Mouse (Mus musculus) forebrain, embryonic 11.5 days (tissue): ENCODE measurements around the gene Imp3. TPM values are rescaled to one million over a fixed set of nuclear protein-coding genes. Genes with fewer than 3 reads are reported as not detected.
A peak's percentile ranks its signal among the peaks of the same experiment; 100 is the strongest.

Experiments
- ATAC-seq: fragments of 200-750 bp; cut with Nextera tagmentation; replicated peaks from 2 replicates; pipeline ENCODE4 v1.8.0; 2017; ENCODE audit warnings: moderate TSS enrichment; ENCODE audit not compliant: low FRiP score
- DNase-seq: peaks from one replicate; pipeline ENCODE4 v3.0.0-alpha.2; 2017; ENCODE audit warnings: low spot score
- H3K27ac ChIP-seq: fragments of 300-500 bp; sonication (generic); 2 replicates; pipeline ENCODE4 v1.5.1; 2014; ENCODE audit warnings: low read depth, low read length
- H3K27me3 ChIP-seq: fragments of 300-500 bp; sonication (generic); 2 replicates; pipeline ENCODE4 v1.6.1; 2014; ENCODE audit warnings: mild to moderate bottlenecking, low read length, mixed read lengths; ENCODE audit not compliant: control insufficient read depth, insufficient read depth
- H3K36me3 ChIP-seq: fragments of 300-500 bp; sonication (generic); 2 replicates; pipeline ENCODE4 v1.6.1; 2014; ENCODE audit warnings: mild to moderate bottlenecking, low read length, moderate library complexity, mixed read lengths; ENCODE audit not compliant: control insufficient read depth, insufficient read depth
- H3K4me1 ChIP-seq: fragments of 300-500 bp; sonication (generic); replicated peaks from 2 replicates; pipeline ENCODE4 v1.6.1; 2014; ENCODE audit warnings: low read length, mixed read lengths; ENCODE audit not compliant: control insufficient read depth, insufficient read depth
- H3K4me2 ChIP-seq: fragments of 300-500 bp; sonication (generic); 2 replicates; pipeline ENCODE4 v1.6.1; 2014; ENCODE audit warnings: low read depth, mild to moderate bottlenecking, low read length, moderate library complexity, mixed read lengths; ENCODE audit not compliant: severe bottlenecking
- H3K4me3 ChIP-seq: fragments of 300-500 bp; sonication (generic); 2 replicates; pipeline ENCODE4 v1.5.1; 2014; ENCODE audit warnings: low read depth, low read length
- H3K9ac ChIP-seq: fragments of 300-500 bp; sonication (generic); 2 replicates; pipeline ENCODE4 v1.6.1; 2014; ENCODE audit warnings: low read length
- H3K9me3 ChIP-seq: fragments of 300-500 bp; sonication (generic); 2 replicates; pipeline ENCODE4 v1.6.1; 2016; ENCODE audit warnings: low read length, mixed read lengths; ENCODE audit not compliant: control insufficient read depth
- WGBS: fragments of 180-500 bp; shearing (Covaris S2); extraction: QIAGEN DNeasy Blood & Tissue Kit; methylation state at CpG from one replicate; pipeline ENCODE4 v1.1.7; 2014; 5-methylcytosine and 5-hydroxymethylcytosine counted together
- polyA plus RNA-seq: library from polyadenylated mRNA; unstranded; fragments of >200 nt; fragmentation: Nextera tagmentation; extraction: Ambion mirVana; gene quantifications from 2 replicates; pipeline ENCODE4 v1.2.1, GENCODE M21; 2014

Imp3 gene
- polyA plus RNA-seq, 1 experiment from 2014 or later = 65.4 TPM

DNA sequence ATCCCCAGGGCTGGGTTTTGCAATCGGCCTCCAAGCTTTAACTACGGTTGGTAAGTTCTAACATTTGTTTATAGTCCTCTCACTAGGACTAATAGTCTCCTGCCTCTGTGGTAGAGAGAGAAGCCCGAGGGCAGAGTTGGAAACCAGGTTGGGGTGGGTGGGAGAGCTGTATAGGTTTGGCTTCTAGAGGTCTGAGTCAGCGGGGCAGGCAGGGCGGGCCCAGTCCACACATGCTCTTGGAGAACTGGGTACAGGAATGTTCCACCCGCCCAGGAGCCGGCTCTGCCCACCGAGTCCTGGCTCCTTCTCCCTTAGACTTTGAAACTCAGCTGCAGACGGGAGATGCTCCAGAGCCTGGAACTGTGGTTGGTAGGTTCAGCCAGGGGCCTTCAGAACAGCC is 23.3 kb upstream of the Imp3 start:
- ATAC-seq = no peak
- WGBS = 94% methylated on average over 9 of the region's 9 CpGs
- Histone ChIP-seq H3K4me2 (no peak overlapping the region), H3K4me3 (no peak overlapping the region), H3K9me3 (no peaks in the 10 kb centered on the region), H3K27ac (no peak overlapping the region), H3K36me3 (no peaks in the 10 kb centered on the region; the same call in none of the 2 replicates), H3K4me1 (no peaks in the 10 kb centered on the region), H3K27me3 (no peaks in the 10 kb centered on the region), H3K9ac (no peak overlapping the region)
- DNase-seq = no peak

DNA sequence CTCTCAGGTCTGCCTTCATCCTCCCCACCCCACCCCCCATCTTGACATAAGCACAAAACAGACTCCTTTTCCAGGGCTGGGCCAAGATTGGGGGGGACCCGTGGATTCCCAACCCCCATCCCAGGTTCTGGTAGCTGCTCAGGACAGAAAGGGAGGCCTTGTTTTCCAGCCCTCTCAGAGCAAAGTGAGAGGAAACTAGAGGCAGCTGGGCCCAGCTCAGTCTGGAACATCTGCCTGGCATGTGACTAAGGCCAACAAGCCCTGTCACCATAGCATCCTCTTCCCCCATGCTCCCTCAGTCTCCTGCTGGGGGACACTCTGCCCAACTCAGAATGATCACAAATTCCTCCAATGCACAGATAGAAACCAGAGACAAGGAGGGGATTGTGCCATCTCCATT is 22.2 kb upstream of the Imp3 start:
- H3K4me3 ChIP-seq = no peak overlapping the region
- no peaks in the 10 kb centered on the region; the same call in none of the 2 replicates for H3K36me3 ChIP-seq
- DNase-seq (no peak), ATAC-seq (no peak)
- no peaks in the 10 kb centered on the region for H3K9me3 ChIP-seq
- no peaks in the 10 kb centered on the region for H3K4me1 ChIP-seq
- WGBS = 87% methylated on average over 1 of the region's 1 CpGs
- H3K27me3 ChIP-seq = no peaks in the 10 kb centered on the region
- no peak overlapping the region for H3K9ac ChIP-seq
- H3K27ac ChIP-seq = no peak overlapping the region
- H3K4me2 ChIP-seq = no peak overlapping the region

GRCm38 (mm10) chr9:56915695-56916410 is 21.4 kb upstream of the Imp3 start:
- WGBS = 76% methylated on average over 5 of the region's 5 CpGs
- H3K36me3 ChIP-seq = no peaks in the 10 kb centered on the region; the same call in none of the 2 replicates
- no peak overlapping the region for H3K4me2 ChIP-seq
- H3K27ac ChIP-seq = no peak overlapping the region
- no peak overlapping the region for H3K4me3 ChIP-seq
- DNase-seq (no peak), ATAC-seq (no peak)
- H3K27me3 ChIP-seq = no peaks in the 10 kb centered on the region
- H3K9me3 ChIP-seq = no peaks in the 10 kb centered on the region
- H3K4me1 ChIP-seq = no peaks in the 10 kb centered on the region
- H3K9ac ChIP-seq = no peak overlapping the region

- 0 out of 2 replicates have a peak, but pooled peaks cover 3% of the 10 kb centered on the region for H3K9me3 ChIP-seq
- H3K36me3 ChIP-seq = peaks cover 5% of the 10 kb centered on the region
- no peak overlapping the region for H3K4me2 ChIP-seq
- H3K4me3 ChIP-seq = no peak overlapping the region
- H3K4me1 ChIP-seq = no peaks in the 10 kb centered on the region
- no peak for ATAC-seq
- H3K9ac ChIP-seq = no peak overlapping the region
- no peaks in the 10 kb centered on the region for H3K27me3 ChIP-seq
- no peak overlapping the region for H3K27ac ChIP-seq
- WGBS = 72% methylated on average over 2 of the region's 2 CpGs
- no peak for DNase-seq
Observed at GRCm38 (mm10) chr9:56917131-56917530, 20.1 kb upstream of the Imp3 start.

- DNase-seq (no peak), ATAC-seq (no peak)
- peaks cover 5% of the 10 kb centered on the region for H3K36me3 ChIP-seq
- H3K4me3 ChIP-seq = no peak overlapping the region
- H3K9ac ChIP-seq = no peak overlapping the region
- H3K4me2 ChIP-seq = no peak overlapping the region
- H3K9me3 ChIP-seq = 0 out of 2 replicates have a peak, but pooled peaks cover 3% of the 10 kb centered on the region
- no peaks in the 10 kb centered on the region; the same call in 1 of the 2 replicates for H3K4me1 ChIP-seq
- H3K27ac ChIP-seq = no peak overlapping the region
- no peaks in the 10 kb centered on the region for H3K27me3 ChIP-seq
- WGBS = 97% methylated on average over 13 of the region's 13 CpGs
Observed at GRCm38 (mm10) chr9:56918466-56918865, 18.8 kb upstream of the Imp3 start.

- no peak overlapping the region for H3K27ac ChIP-seq
- H3K9ac ChIP-seq = no peak overlapping the region
- ATAC-seq = no peak
- 0 out of 2 replicates have a peak, but pooled peaks cover 3% of the 10 kb centered on the region for H3K9me3 ChIP-seq
- peaks cover 5% of the 10 kb centered on the region for H3K36me3 ChIP-seq
- no peaks in the 10 kb centered on the region for H3K27me3 ChIP-seq
- no peak overlapping the region for H3K4me3 ChIP-seq
- H3K4me2 ChIP-seq = no peak overlapping the region
- peaks cover 10% of the 10 kb centered on the region; the same call in 1 of the 2 replicates for H3K4me1 ChIP-seq
- no peak for DNase-seq
- 96% methylated on average over 4 of the region's 4 CpGs for WGBS
Observed at GRCm38 (mm10) chr9:56922746-56923145, 14.5 kb upstream of the Imp3 start.

DNA sequence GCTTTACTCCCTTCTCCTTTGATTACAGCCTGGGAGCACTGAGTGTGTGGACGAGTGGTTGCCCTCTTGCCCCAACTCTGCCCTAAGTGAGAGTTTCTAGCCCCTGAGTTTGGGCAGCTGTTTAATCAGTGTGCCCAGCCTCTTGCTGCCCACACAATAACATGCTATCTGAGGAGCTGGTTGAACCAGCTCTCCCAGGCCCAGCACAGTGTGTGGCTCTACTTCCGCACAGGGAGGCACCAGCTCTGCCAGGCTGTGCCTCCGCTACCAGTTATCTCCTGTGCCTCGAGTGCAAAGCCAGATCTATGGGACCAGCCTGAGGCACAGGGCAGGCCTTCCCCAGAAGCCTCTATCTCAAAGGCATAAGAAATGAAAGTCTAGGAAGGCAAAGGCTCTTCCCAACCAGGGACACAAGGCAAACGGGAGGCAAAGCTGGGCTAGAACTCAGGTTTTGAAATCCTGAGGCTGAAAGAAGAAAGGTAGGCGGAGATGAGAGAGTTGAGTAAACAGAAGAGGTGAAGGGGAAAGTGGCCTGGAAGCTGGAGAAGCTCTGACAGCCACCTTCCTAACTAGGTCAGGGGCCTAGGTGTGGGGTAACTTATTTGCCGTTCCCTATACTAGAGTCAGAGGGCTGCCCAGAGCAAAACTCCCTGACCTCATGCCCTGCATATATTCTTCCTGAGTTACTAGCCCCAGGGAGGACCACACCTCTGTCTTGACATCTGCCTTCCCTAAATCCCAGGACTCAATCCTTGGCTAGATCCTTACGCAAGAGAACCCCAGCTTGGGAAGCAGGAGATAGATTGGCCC is 13.2 kb upstream of the Imp3 start:
- 77% methylated on average over 8 of the region's 8 CpGs for WGBS
- Histone ChIP-seq H3K9ac (0 out of 2 replicates have a peak overlapping the region, but pooled peaks have one; percentile 12), H3K27ac (no peak overlapping the region)

DNA sequence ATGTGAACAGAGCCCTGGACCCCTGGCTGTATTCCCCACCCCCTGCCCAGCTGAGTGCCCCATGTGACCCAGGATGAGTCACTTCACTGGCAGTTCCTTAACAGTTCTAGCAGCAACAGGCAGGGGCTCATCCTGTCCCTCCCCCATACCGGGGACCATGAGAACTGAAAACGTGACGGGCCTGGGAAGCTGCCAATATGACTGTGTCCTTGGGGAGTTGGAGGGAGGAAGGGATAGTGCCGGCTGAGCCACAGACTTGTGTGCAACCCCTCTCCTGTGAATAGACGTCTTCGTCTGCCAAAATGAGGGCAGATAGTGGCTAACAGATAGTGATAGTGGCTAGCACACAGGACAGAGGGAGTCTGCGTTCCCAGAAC is 12.6 kb upstream of the Imp3 start:
- Histone ChIP-seq H3K27me3 (no peaks in the 10 kb centered on the region; the same call in 1 of the 2 replicates), H3K9me3 (0 out of 2 replicates have a peak, but pooled peaks cover 3% of the 10 kb centered on the region), H3K9ac (0 out of 2 replicates have a peak overlapping the region, but pooled peaks have one; percentile 12), H3K27ac (no peak overlapping the region), H3K36me3 (peaks cover 5% of the 10 kb centered on the region; the same call in 1 of the 2 replicates), H3K4me1 (peaks cover 14% of the 10 kb centered on the region; the same call in 1 of the 2 replicates), H3K4me2 (peak overlapping the region; percentile 31; the same call in 1 of the 2 replicates), H3K4me3 (no peak overlapping the region)
- WGBS = 52% methylated on average over 7 of the region's 7 CpGs
- peak; percentile 53 for DNase-seq
- no peak for ATAC-seq

More for the DNA sequence above, 13.2 kb upstream of the Imp3 start:
- Histone ChIP-seq H3K4me2 (peak overlapping the region; percentile 31; the same call in 1 of the 2 replicates), H3K9me3 (0 out of 2 replicates have a peak, but pooled peaks cover 3% of the 10 kb centered on the region), H3K36me3 (peaks cover 5% of the 10 kb centered on the region; the same call in 1 of the 2 replicates), H3K27me3 (no peaks in the 10 kb centered on the region; the same call in 1 of the 2 replicates), H3K4me3 (no peak overlapping the region), H3K4me1 (peaks cover 14% of the 10 kb centered on the region; the same call in 1 of the 2 replicates)
- DNase-seq (no peak), ATAC-seq (no peak)
